Mouse (Mus musculus): ENCODE results near the gene Ebf3. TPM values are rescaled to one million over a fixed set of nuclear protein-coding genes. Genes with fewer than 3 reads are reported as not detected.

Gene Ebf3
- 0.84 TPM in 1 of 2 replicates, not detected in the other for total RNA-seq (2015; ENCODE audit: low replicate concordance)
- 0.17 TPM in 1 of 2 replicates, not detected in the other for total RNA-seq (2017; ENCODE audit: low replicate concordance)

- no peak for ATAC-seq (replicated peaks; ENCODE audit: low FRiP score, poor library complexity, severe bottlenecking)
Observed at GRCm38 (mm10) chr7:137313904-137314691, at the start of gene Ebf3. TSS of gene Ebf3 (minus strand) at chr7:137314445.

- ATAC-seq (replicated peaks; ENCODE audit: low FRiP score, poor library complexity, severe bottlenecking) = no peak
Observed at GRCm38 (mm10) chr7:137346860-137347259, 32.6 kb upstream of the Ebf3 start.

- ATAC-seq (replicated peaks; ENCODE audit: low FRiP score, poor library complexity, severe bottlenecking) = no peak
Observed at GRCm38 (mm10) chr7:137346068-137346467, 31.8 kb upstream of the Ebf3 start.

- ATAC-seq (replicated peaks; ENCODE audit: low FRiP score, poor library complexity, severe bottlenecking) = no peak
Observed at GRCm38 (mm10) chr7:137333951-137334350, 19.7 kb upstream of the Ebf3 start.

GRCm38 (mm10) chr7:137322926-137323325 lies 8.7 kb upstream of the Ebf3 start:
- ATAC-seq (replicated peaks; ENCODE audit: low FRiP score, poor library complexity, severe bottlenecking) = no peak

GRCm38 (mm10) chr7:137321961-137322784 lies 7.9 kb upstream of the Ebf3 start:
- no peak for ATAC-seq (replicated peaks; ENCODE audit: low FRiP score, poor library complexity, severe bottlenecking)

GRCm38 (mm10) chr7:137321141-137321813 lies 7.0 kb upstream of the Ebf3 start:
- no peak for ATAC-seq (replicated peaks; ENCODE audit: low FRiP score, poor library complexity, severe bottlenecking)

GRCm38 (mm10) chr7:137320320-137320719 lies 6.1 kb upstream of the Ebf3 start:
- no peak for ATAC-seq (replicated peaks; ENCODE audit: low FRiP score, poor library complexity, severe bottlenecking)

- no peak for ATAC-seq (replicated peaks; ENCODE audit: low FRiP score, poor library complexity, severe bottlenecking)
Observed at GRCm38 (mm10) chr7:137318924-137319885, 5.0 kb upstream of the Ebf3 start.

GRCm38 (mm10) chr7:137318383-137318775 lies 4.1 kb upstream of the Ebf3 start:
- no peak for ATAC-seq (replicated peaks; ENCODE audit: low FRiP score, poor library complexity, severe bottlenecking)

GRCm38 (mm10) chr7:137317659-137318382 lies 3.6 kb upstream of the Ebf3 start:
- ATAC-seq (replicated peaks; ENCODE audit: low FRiP score, poor library complexity, severe bottlenecking) = no peak

- ATAC-seq (replicated peaks; ENCODE audit: low FRiP score, poor library complexity, severe bottlenecking) = no peak
Observed at GRCm38 (mm10) chr7:137316926-137317658, 2.8 kb upstream of the Ebf3 start.

- ATAC-seq (replicated peaks; ENCODE audit: low FRiP score, poor library complexity, severe bottlenecking) = no peak
Observed at GRCm38 (mm10) chr7:137316181-137316925, 2.1 kb upstream of the Ebf3 start.

GRCm38 (mm10) chr7:137315544-137315940 lies 1.3 kb upstream of the Ebf3 start:
- ATAC-seq (replicated peaks; ENCODE audit: low FRiP score, poor library complexity, severe bottlenecking) = no peak

GRCm38 (mm10) chr7:137314710-137315543 lies 682 bp upstream of the Ebf3 start:
- no peak for ATAC-seq (replicated peaks; ENCODE audit: low FRiP score, poor library complexity, severe bottlenecking)

- ATAC-seq (replicated peaks; ENCODE audit: low FRiP score, poor library complexity, severe bottlenecking) = no peak
Observed at GRCm38 (mm10) chr7:137313183-137313903, 902 bp downstream of the Ebf3 start.

Measured in erythroblast, adult 5-6 weeks (primary cell).